Mouse (Mus musculus) small intestine, adult 2 months (tissue): ENCODE measurements around the gene Cenpf.

ENCODE experiments used
- CTCF ChIP-seq: fragments of 200-500 bp; IDR thresholded peaks from 2 replicates; pipeline ENCODE4 v1.5.1; 2012; ENCODE audit warnings: low read depth, mild to moderate bottlenecking, control low read depth, inconsistent platforms, low read length, moderate library complexity, mixed read lengths; ENCODE audit not compliant: insufficient replicate concordance, insufficient read length; ENCODE audit errors: extremely low read depth
- POLR2A ChIP-seq: fragments of 200-500 bp; IDR thresholded peaks from 2 replicates; pipeline ENCODE4 v1.6.1; 2012; ENCODE audit warnings: low read depth, mild to moderate bottlenecking, control low read depth, inconsistent platforms, low read length, moderate library complexity

GRCm38 (mm10) chr1:189727346-189727883, 39.5 kb upstream of the Cenpf start:
- TF ChIP-seq POLR2A (no peak), CTCF (no peak)
